Mouse (Mus musculus) heart, embryonic 11.5 days (tissue): Measurements from ENCODE around the gene Usp48. TPM values are rescaled to one million over a fixed set of nuclear protein-coding genes. Genes with fewer than 3 reads are reported as not detected.

ENCODE experiments used
- ATAC-seq: fragments of 200-750 bp; cut with Nextera tagmentation; replicated peaks from 2 replicates; pipeline ENCODE4 v1.8.0; 2017; ENCODE audit warnings: moderate library complexity; ENCODE audit not compliant: insufficient number of reproducible peaks, low FRiP score, low TSS enrichment
- H3K27ac ChIP-seq: fragments of 300-500 bp; sonication (generic); 2 replicates; pipeline ENCODE4 v1.5.1; 2014; ENCODE audit warnings: mild to moderate bottlenecking, low read depth, low read length
- H3K27me3 ChIP-seq: fragments of 300-500 bp; sonication (generic); 2 replicates; pipeline ENCODE4 v1.6.1; 2014; ENCODE audit warnings: mild to moderate bottlenecking, low read length, mixed read lengths; ENCODE audit not compliant: control insufficient read depth, insufficient read depth
- H3K36me3 ChIP-seq: fragments of 300-500 bp; sonication (generic); 2 replicates; pipeline ENCODE4 v1.6.1; 2014; ENCODE audit warnings: mild to moderate bottlenecking, low read length, moderate library complexity, mixed read lengths; ENCODE audit not compliant: control insufficient read depth, insufficient read depth
- H3K4me1 ChIP-seq: fragments of 300-500 bp; sonication (generic); 2 replicates; pipeline ENCODE4 v1.6.1; 2014; ENCODE audit warnings: low read length; ENCODE audit not compliant: control insufficient read depth, insufficient read depth
- H3K4me2 ChIP-seq: fragments of 300-500 bp; sonication (generic); 2 replicates; pipeline ENCODE4 v1.6.1; 2014; ENCODE audit warnings: mild to moderate bottlenecking, moderate library complexity
- H3K4me3 ChIP-seq: fragments of 300-500 bp; sonication (generic); 2 replicates; pipeline ENCODE4 v1.5.1; 2014; ENCODE audit warnings: low read depth, low read length
- H3K9ac ChIP-seq: fragments of 300-500 bp; sonication (generic); 2 replicates; pipeline ENCODE4 v1.6.1; 2014; ENCODE audit warnings: mild to moderate bottlenecking, low read depth, low read length, moderate library complexity
- H3K9me3 ChIP-seq: fragments of 300-500 bp; sonication (generic); replicated peaks from 2 replicates; pipeline ENCODE4 v1.6.1; 2016; ENCODE audit warnings: low read length; ENCODE audit not compliant: control insufficient read depth
- WGBS: fragments of 180-500 bp; shearing (Covaris S2); extraction: QIAGEN DNeasy Blood & Tissue Kit; methylation state at CpG from one replicate; pipeline ENCODE4 v1.1.7; 2014; ENCODE audit not compliant: insufficient replicate concordance; 5-methylcytosine and 5-hydroxymethylcytosine counted together
- polyA plus RNA-seq: library from polyadenylated mRNA; unstranded; fragments of >200 nt; fragmentation: Nextera tagmentation; extraction: Ambion mirVana; gene quantifications from 2 replicates; pipeline ENCODE4 v1.2.1, GENCODE M21; 2014

The Usp48 gene
- polyA plus RNA-seq, 1 experiment from 2014 or later: 50.1 TPM

GRCm38 (mm10) chr4:137627476-137628235 is 34.1 kb downstream of the Usp48 start:
- peaks cover 22% of the 10 kb centered on the region for H3K36me3 ChIP-seq
- no peak overlapping the region for H3K27ac ChIP-seq
- no peaks in the 10 kb centered on the region for H3K27me3 ChIP-seq
- H3K9me3 ChIP-seq: no peaks in the 10 kb centered on the region
- H3K9ac ChIP-seq: no peak overlapping the region
- H3K4me1 ChIP-seq: 0 out of 2 replicates have a peak, but pooled peaks cover 2% of the 10 kb centered on the region
- no peak overlapping the region for H3K4me3 ChIP-seq
- 80% methylated on average over 8 of the region's 8 CpGs for WGBS
- ATAC-seq: no peak
- no peak overlapping the region for H3K4me2 ChIP-seq

- Histone ChIP-seq H3K27ac (no peak overlapping the region), H3K9ac (no peak overlapping the region), H3K9me3 (no peaks in the 10 kb centered on the region), H3K4me2 (no peak overlapping the region), H3K36me3 (peaks cover 23% of the 10 kb centered on the region), H3K4me3 (no peak overlapping the region), H3K4me1 (0 out of 2 replicates have a peak, but pooled peaks cover 2% of the 10 kb centered on the region), H3K27me3 (no peaks in the 10 kb centered on the region)
- WGBS: 93% methylated on average over 6 of the region's 6 CpGs
- no peak for ATAC-seq
Measured at GRCm38 (mm10) chr4:137628400-137628799, 34.8 kb downstream of the Usp48 start.

GRCm38 (mm10) chr4:137629354-137629753 is 35.8 kb downstream of the Usp48 start:
- 0 out of 2 replicates have a peak, but pooled peaks cover 2% of the 10 kb centered on the region for H3K4me1 ChIP-seq
- no peak overlapping the region for H3K9ac ChIP-seq
- H3K36me3 ChIP-seq: peaks cover 26% of the 10 kb centered on the region
- H3K27ac ChIP-seq: no peak overlapping the region
- no peaks in the 10 kb centered on the region for H3K9me3 ChIP-seq
- H3K4me2 ChIP-seq: no peak overlapping the region
- H3K27me3 ChIP-seq: no peaks in the 10 kb centered on the region
- no peak for ATAC-seq
- no peak overlapping the region for H3K4me3 ChIP-seq
- 88% methylated on average over 7 of the region's 7 CpGs for WGBS

GRCm38 (mm10) chr4:137630153-137630552 is 36.6 kb downstream of the Usp48 start:
- H3K9me3 ChIP-seq: no peaks in the 10 kb centered on the region
- ATAC-seq: no peak
- H3K4me3 ChIP-seq: no peak overlapping the region
- H3K27me3 ChIP-seq: no peaks in the 10 kb centered on the region
- H3K9ac ChIP-seq: no peak overlapping the region
- H3K27ac ChIP-seq: no peak overlapping the region
- H3K4me2 ChIP-seq: no peak overlapping the region
- H3K36me3 ChIP-seq: peaks cover 27% of the 10 kb centered on the region
- 0 out of 2 replicates have a peak, but pooled peaks cover 2% of the 10 kb centered on the region for H3K4me1 ChIP-seq
- 84% methylated on average over 2 of the region's 2 CpGs for WGBS

- Histone ChIP-seq H3K4me2 (no peak overlapping the region), H3K9ac (no peak overlapping the region), H3K4me1 (0 out of 2 replicates have a peak, but pooled peaks cover 2% of the 10 kb centered on the region), H3K27ac (no peak overlapping the region), H3K4me3 (no peak overlapping the region), H3K27me3 (no peaks in the 10 kb centered on the region), H3K9me3 (no peaks in the 10 kb centered on the region), H3K36me3 (peaks cover 35% of the 10 kb centered on the region)
- ATAC-seq: no peak
- 62% methylated on average over 3 of the region's 3 CpGs for WGBS
Measured at GRCm38 (mm10) chr4:137631596-137631995, 38.0 kb downstream of the Usp48 start.

GRCm38 (mm10) chr4:137633394-137633793 is 39.8 kb downstream of the Usp48 start:
- H3K27ac ChIP-seq: no peak overlapping the region
- H3K27me3 ChIP-seq: no peaks in the 10 kb centered on the region
- 0 out of 2 replicates have a peak, but pooled peaks cover 2% of the 10 kb centered on the region for H3K4me1 ChIP-seq
- H3K4me3 ChIP-seq: no peak overlapping the region
- 0 out of 2 replicates have a peak overlapping the region, but pooled peaks have one; percentile 16 for H3K9ac ChIP-seq
- peaks cover 39% of the 10 kb centered on the region for H3K36me3 ChIP-seq
- no peak overlapping the region for H3K4me2 ChIP-seq
- ATAC-seq: no peak
- WGBS: 88% methylated on average over 4 of the region's 4 CpGs
- H3K9me3 ChIP-seq: no peaks in the 10 kb centered on the region

GRCm38 (mm10) chr4:137636597-137636996 is 43.0 kb downstream of the Usp48 start:
- Histone ChIP-seq H3K36me3 (peaks cover 50% of the 10 kb centered on the region), H3K27me3 (no peaks in the 10 kb centered on the region)
- 87% methylated on average over 3 of the region's 3 CpGs for WGBS

GRCm38 (mm10) chr4:137641556-137641955 is 48.0 kb downstream of the Usp48 start:
- Histone ChIP-seq H3K4me3 (no peak overlapping the region), H3K4me2 (no peak overlapping the region), H3K36me3 (peaks cover 43% of the 10 kb centered on the region), H3K4me1 (no peaks in the 10 kb centered on the region), H3K9ac (no peak overlapping the region), H3K27me3 (no peaks in the 10 kb centered on the region), H3K9me3 (no peaks in the 10 kb centered on the region), H3K27ac (no peak overlapping the region)
- ATAC-seq: no peak
- WGBS: 82% methylated on average over 5 of the region's 5 CpGs

More at GRCm38 (mm10) chr4:137636597-137636996, 43.0 kb downstream of the Usp48 start:
- no peak overlapping the region for H3K4me3 ChIP-seq
- no peak overlapping the region for H3K4me2 ChIP-seq
- no peak overlapping the region for H3K9ac ChIP-seq
- no peaks in the 10 kb centered on the region for H3K4me1 ChIP-seq
- no peak for ATAC-seq
- H3K27ac ChIP-seq: no peak overlapping the region
- H3K9me3 ChIP-seq: no peaks in the 10 kb centered on the region

- no peak overlapping the region for H3K27ac ChIP-seq
- H3K27me3 ChIP-seq: no peaks in the 10 kb centered on the region
- H3K9ac ChIP-seq: no peak overlapping the region
- H3K4me3 ChIP-seq: no peak overlapping the region
- peaks cover 43% of the 10 kb centered on the region for H3K36me3 ChIP-seq
- 86% methylated on average over 2 of the region's 2 CpGs for WGBS
- H3K4me2 ChIP-seq: no peak overlapping the region
- ATAC-seq: no peak
- no peaks in the 10 kb centered on the region for H3K4me1 ChIP-seq
- no peaks in the 10 kb centered on the region for H3K9me3 ChIP-seq
Measured at GRCm38 (mm10) chr4:137642101-137642500, 48.5 kb downstream of the Usp48 start.
